ENCODE assay signal across 17 mouse cellular contexts in the genomic region with DNA sequence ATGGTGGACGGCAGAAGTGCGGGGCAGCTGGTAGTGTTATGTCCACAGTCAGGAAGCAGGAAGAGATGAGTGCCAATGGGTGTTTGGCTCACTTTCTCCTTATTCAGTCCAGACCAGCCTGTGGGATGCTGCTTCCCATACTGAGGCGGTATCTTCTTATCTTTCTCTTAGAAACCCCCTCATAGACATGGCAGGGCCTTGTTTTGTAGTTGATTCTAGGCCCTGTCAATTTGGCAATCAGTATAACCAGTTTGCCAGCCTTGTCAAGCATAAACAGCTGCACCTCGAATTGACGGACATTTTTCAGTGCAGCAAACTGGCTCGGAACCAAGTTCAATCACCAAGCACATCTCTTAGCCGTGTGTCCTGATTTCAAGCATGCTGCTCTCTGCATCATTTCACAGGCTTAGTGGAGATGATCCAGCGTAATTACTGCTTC.
A peak's percentile ranks its signal among the peaks of the same experiment; 100 is the strongest.
DNase-seq lines count a peak whose midpoint lies in the region; ATAC-seq and TF ChIP-seq lines count a peak whose summit lies in the region.
"Had no signal": no experiment of that assay in that cellular context is flagged by ENCODE, and none has a peak within 500 bp of the region (broad histone marks: within the 10 kb centered on the region; RNA-seq: fewer than 3 reads in every experiment).

No protein-coding gene starts in this region.

- no peak overlapping the region for H3K4me3 ChIP-seq in hindbrain, postnatal 0 days (ENCODE audit: low read length)
- no peak overlapping the region for H3K4me3 ChIP-seq in hindbrain, embryonic 11.5 days (ENCODE audit: low read depth, low read length)
- H3K4me3 ChIP-seq: heart, embryonic 10.5 days; limb, embryonic 13.5 days had no signal

- no peaks in the 10 kb centered on the region for H3K4me1 ChIP-seq in hindbrain, postnatal 0 days (ENCODE audit: insufficient read depth, low read length)
- H3K4me1 ChIP-seq in hindbrain, embryonic 11.5 days (replicated peaks; ENCODE audit: control insufficient read depth, insufficient read depth, low read length): no peaks in the 10 kb centered on the region; the same call in 1 of the 2 replicates

- H3K27me3 ChIP-seq in hindbrain, postnatal 0 days (ENCODE audit: insufficient read depth, low read length): no peaks in the 10 kb centered on the region
- no peaks in the 10 kb centered on the region for H3K27me3 ChIP-seq in hindbrain, embryonic 11.5 days (ENCODE audit: control insufficient read depth, insufficient read depth, low read length)
- H3K27me3 ChIP-seq: limb, embryonic 13.5 days had no signal

- H3K27ac ChIP-seq in hindbrain, postnatal 0 days: no peak overlapping the region
- no peak overlapping the region for H3K27ac ChIP-seq in hindbrain, embryonic 11.5 days (ENCODE audit: low read depth, low read length)
- H3K27ac ChIP-seq: heart, embryonic 10.5 days; limb, embryonic 13.5 days; liver, embryonic 14.5 days had no signal

- intact Hi-C loops in gastrocnemius, postnatal 36 days (cut with DNase I): no loop called here

- peak; percentile 65 for DNase-seq in hindbrain, postnatal 0 days (ENCODE audit: low spot score)
- DNase-seq in hindbrain, embryonic 11.5 days (ENCODE audit: low spot score): no peak
- peak; percentile 5 for DNase-seq in cerebellum, adult 11 months
- DNase-seq in cerebellum, adult 9-11 months: peak; percentile 37
- peak; percentile 20 for DNase-seq in lung, postnatal 14 days
- DNase-seq in gastrocnemius, postnatal 36 days: no peak
- no peak for DNase-seq in frontal cortex, postnatal 25 days (ENCODE audit: low spot score in 2 of 2)
- DNase-seq: adrenal gland, postnatal 25 days; gastrocnemius, postnatal 25 days; heart, postnatal 14 days; kidney, adult 2 months; kidney, postnatal 25 days; spleen, adult 18-20 months had no signal

- H3K9me3 ChIP-seq in hindbrain, postnatal 0 days (ENCODE audit: low read length): no peaks in the 10 kb centered on the region
- H3K9me3 ChIP-seq in hindbrain, embryonic 11.5 days (ENCODE audit: control insufficient read depth, low read length): no peaks in the 10 kb centered on the region
- H3K9me3 ChIP-seq: heart, embryonic 10.5 days; limb, embryonic 13.5 days had no signal

- TF ChIP-seq CTCF in hindbrain, postnatal 0 days (IDR thresholded peaks at IDR 0.05; ENCODE audit: low read depth): no peak

- no peak overlapping the region for H3K4me2 ChIP-seq in hindbrain, postnatal 0 days (ENCODE audit: low read depth, low read length)
- no peak overlapping the region for H3K4me2 ChIP-seq in hindbrain, embryonic 11.5 days (replicated peaks; ENCODE audit: low read depth, low read length)
- H3K4me2 ChIP-seq: limb, embryonic 13.5 days had no signal

- peak; percentile 61; the same call in 1 of the 2 replicates for ATAC-seq in hindbrain, postnatal 0 days
- no peak for ATAC-seq in hindbrain, embryonic 11.5 days (ENCODE audit: low FRiP score)
- ATAC-seq in monocyte, adult 5-6 weeks (replicated peaks; ENCODE audit: insufficient number of reproducible peaks, low FRiP score, low TSS enrichment, poor library complexity, severe bottlenecking): no peak

- no peak overlapping the region for H3K9ac ChIP-seq in hindbrain, postnatal 0 days (replicated peaks; ENCODE audit: low read length)
- no peak overlapping the region for H3K9ac ChIP-seq in hindbrain, embryonic 11.5 days (ENCODE audit: low read depth, low read length)
- H3K9ac ChIP-seq: limb, embryonic 13.5 days; liver, embryonic 14.5 days had no signal

- WGBS in hindbrain, postnatal 0 days: 44% methylated on average over 8 of the region's 8 CpGs
- 88% methylated on average over 8 of the region's 8 CpGs for WGBS in hindbrain, embryonic 11.5 days

- no peaks in the 10 kb centered on the region for H3K36me3 ChIP-seq in hindbrain, postnatal 0 days (ENCODE audit: insufficient read depth, low read length)
- no peaks in the 10 kb centered on the region for H3K36me3 ChIP-seq in hindbrain, embryonic 11.5 days (ENCODE audit: control insufficient read depth, insufficient read depth, low read length)
- H3K36me3 ChIP-seq: heart, embryonic 10.5 days; limb, embryonic 13.5 days had no signal

Comparison
In these comparisons a context has a peak if more than half of its experiments do, and no peak if none do; other contexts are left out.
1. DNase-seq: peak in hindbrain, postnatal 0 days (single experiment), cerebellum, adult 11 months (single experiment), cerebellum, adult 9-11 months (single experiment) and lung, postnatal 14 days (single experiment); none in hindbrain, embryonic 11.5 days (single experiment), gastrocnemius, postnatal 36 days (0 of 2) and frontal cortex, postnatal 25 days (0 of 2).